Mouse (Mus musculus) thymus, adult 2 months (tissue): Measurements from ENCODE around the gene Tex22.

Source experiments
- CTCF ChIP-seq: fragments of 200-500 bp; IDR thresholded peaks from 2 replicates; pipeline ENCODE4 v1.5.1; 2012; ENCODE audit warnings: mild to moderate bottlenecking, control low read depth, low read length, moderate library complexity, borderline replicate concordance; ENCODE audit not compliant: control insufficient read depth, poor library complexity, insufficient read depth; ENCODE audit errors: extremely low read depth
- POLR2A ChIP-seq: fragments of 200-500 bp; IDR thresholded peaks from 2 replicates; pipeline ENCODE4 v1.6.1; 2012; ENCODE audit warnings: mild to moderate bottlenecking, low read length, control low read depth, moderate library complexity; ENCODE audit not compliant: control insufficient read depth, poor library complexity, insufficient read depth; ENCODE audit errors: extremely low read depth

DNA sequence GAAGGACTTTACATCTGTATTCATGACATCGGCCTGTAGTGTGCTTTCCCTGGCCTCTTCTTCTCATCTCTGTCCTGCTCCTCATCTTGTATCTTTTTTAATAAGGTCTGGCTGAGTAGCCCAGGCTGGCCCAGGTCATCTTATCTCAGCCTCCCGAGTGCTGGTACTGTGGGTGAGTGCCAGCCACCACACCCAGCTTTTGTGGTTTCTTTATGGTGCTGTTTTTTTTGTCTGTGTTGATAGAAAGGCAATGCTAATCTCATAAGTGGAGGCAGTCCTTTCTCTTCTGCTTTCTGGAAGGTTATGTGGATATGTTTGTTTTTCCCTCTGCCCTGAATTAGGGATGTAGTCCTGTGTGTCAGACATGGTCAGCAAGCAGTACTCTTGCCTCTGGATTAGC is 31.8 kb upstream of the Tex22 start:
- no peak for TF ChIP-seq CTCF
- no peak for TF ChIP-seq POLR2A
